Mouse (Mus musculus) thymus, postnatal 14 days (tissue): ENCODE results near the gene Slc25a11.

Experiments used
- DNase-seq: peaks from one replicate; pipeline ENCODE4 v3.0.0; 2021

The Slc25a11 gene

DNA sequence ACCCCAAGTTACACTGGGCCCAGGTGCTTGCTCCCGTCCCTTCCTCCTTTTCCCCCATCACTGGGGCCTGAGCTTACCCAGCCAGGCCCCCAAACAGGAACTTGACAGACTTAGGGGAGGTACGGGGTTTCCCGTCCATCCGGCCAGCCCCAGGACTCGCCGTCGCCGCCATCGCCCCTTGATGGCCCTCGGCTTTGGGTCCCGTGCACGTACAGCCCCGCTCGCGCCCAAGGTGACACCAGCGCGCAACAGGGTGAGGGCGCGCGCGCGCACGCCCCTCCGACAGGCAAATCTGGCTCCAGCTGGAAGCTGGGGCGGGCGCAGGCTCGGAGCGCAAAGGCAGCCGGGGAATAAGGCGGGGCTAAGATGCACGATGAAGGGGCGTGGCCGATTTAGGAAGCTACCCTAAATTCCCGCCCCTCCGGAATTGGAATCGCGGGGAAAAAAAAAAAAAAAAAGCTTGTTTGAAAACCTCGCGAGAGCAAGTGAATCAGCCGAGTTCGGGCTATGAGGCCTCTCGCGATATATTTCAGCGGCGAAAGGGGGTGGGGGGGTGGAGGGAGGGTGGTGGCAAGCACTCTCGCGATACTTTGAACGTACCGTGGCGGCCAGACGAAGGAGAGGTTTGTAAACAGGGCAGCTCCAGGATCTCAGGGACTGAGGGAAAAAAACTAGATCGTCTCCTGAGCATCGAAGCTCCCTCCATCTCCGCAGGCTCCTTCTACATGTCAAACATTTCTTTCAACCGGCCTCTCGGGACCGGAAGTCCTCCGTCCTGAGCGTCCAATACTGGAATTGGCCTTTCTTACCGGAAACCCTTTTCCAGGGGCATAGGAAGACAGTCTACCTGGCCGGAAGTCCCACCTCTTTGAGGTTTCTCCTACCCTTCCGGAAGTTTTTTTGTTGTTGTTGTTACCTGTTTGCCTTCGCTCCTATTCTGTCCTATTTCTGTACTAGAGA lies at the start of gene Slc25a11, which contains the start of gene Rnf167:
Gene Slc25a11, minus strand, starts transcription at position 789 of the 960 bp plus-strand sequence.
Gene Rnf167, plus strand, starts transcription at position 545 of the 960 bp plus-strand sequence.
- DNase-seq, result peak; percentile 99

DNA sequence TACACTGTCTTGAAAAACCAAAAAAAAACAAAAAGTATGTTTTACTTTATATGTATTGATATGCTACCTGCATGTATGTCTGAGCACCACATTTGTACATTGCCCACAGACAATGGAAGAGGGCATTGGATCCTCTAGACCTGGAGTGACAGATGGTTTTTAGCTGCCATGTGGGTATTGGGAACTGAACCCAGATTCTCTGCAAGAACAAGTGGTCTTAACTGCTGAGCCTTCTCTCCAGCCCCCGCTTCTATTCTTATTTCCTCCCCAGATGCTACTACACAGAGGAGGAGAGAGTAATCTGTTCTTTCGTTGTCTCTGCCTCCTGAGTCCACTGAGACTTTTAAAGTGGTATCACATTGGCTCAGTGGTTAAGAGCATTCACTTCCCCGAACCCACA lies 46.2 kb upstream of the Slc25a11 start:
- DNase-seq, result no peak

DNA sequence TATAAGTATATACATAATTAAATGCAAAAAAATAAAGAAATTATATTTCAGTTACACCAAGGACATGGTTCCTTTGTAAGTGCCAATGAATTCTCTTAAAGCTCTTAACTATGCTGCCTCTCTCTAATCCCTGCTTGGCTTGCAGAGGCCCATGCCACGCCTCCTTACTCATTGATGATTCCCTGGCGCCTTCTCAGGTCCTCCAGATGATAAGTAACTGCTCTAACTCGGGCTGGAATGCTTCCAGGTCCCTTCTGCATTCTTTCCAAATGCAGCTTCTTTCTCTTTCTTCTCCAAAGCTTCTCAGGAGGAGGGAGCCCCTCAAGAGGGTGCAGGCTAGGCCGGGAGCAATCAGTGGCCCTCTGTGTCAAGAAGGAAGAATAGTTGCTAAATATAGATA lies 42.3 kb upstream of the Slc25a11 start:
- DNase-seq, result no peak

DNA sequence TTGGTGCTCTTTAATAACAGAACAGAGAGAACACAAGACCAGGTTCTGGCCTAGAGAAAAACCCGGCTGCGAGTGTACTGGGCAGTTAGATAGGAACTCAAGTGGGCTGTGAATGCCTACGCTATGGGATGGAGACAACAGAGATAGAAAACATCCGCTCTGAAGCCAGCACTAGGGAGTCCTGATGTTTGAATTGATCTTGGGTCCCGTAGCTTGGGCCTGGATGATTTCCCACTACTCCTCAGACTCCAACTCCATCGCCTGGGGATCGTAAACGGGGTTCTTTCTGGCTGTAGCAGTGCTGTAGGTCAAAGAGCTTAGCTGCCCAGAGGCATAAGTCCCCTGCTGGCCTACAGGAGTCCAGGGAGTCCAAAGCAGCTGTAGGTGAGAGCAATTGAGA lies 41.1 kb upstream of the Slc25a11 start:
- no peak for DNase-seq

DNA sequence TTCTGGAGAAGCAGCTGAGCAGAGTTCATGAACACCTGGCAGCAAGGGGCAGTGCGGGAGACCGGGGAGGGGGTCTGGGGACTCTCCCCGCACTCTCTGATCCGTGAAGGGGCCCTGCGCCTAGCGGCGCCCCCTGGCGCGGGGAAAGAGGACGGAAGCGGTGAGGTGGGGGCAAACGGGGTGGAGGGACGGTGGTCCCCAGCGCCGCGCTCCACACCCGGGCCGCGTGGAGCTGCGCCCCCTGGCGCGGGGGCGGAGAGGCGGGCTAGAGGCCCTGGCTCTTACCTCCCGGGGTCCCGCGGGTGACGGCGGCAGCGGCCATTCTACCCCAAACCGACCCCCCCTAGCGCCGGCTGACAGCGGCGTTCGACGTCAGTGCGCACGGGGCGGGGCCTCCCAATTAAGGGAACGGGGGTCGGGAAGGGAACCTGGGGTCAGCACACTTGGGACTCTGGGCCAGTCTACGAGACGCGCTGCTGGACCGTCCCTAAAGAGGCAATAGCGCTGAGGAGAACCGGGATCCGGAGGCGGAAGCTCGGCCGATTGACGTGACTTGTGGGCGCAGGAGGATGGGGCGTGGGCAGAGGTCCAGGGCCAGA lies 40.4 kb upstream of the Slc25a11 start, which contains the start of gene Camta2:
Gene Camta2, minus strand, starts transcription at position 505 of the 599 bp plus-strand sequence.
- DNase-seq, result peak; percentile 90

DNA sequence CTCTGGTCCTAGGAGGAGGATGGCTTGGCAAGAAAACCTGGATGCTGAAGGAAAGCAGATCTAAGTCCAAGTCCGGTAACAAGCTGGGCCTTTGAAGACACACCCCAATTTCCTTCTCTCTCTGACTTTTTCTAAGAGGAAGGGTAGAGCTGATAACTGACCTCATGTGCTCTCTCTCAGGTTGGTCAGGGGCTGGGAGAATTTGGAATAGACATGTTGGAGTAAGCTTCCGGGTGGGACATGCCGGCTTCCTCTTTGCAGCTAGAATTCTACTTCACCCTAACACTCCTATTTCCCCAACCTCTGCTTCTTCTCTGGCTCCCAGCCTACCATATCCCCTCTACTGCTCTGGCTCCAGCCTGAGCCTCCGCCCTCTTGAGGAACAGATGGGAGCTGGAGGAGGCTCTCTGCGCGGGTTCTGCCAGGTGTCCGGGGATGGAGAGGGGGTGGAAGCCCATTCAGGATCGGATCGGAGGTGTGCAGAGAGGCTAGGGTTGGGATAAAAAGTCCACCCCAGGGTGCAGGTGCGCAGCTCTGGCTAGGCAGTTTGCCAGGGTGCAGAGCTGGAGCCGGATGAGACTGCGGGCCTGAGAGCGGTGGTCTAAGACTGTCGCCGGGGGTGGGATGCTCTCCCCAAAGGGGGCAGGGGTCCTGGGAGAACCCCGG lies 39.8 kb upstream of the Slc25a11 start:
- no peak for DNase-seq

DNA sequence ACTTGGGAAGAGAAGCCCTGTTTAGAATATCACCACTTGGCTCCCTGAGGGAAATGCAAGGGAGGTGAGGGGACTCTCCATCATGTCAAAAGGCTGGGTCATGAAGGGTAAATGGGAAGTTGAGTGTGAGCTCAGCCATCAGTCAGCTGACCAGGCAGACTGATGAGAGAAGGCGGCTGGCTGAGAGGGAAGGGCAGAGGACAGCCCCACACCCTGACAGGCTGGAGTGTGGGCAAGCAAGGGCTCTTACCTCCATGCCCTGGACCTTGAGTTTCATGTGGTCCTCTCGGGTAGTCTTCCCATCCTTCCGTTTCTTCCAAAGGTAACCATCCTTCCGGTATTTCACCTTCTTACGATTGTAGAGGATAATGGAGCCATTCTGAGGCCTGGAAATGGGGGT lies 36.4 kb upstream of the Slc25a11 start:
- DNase-seq, result no peak

DNA sequence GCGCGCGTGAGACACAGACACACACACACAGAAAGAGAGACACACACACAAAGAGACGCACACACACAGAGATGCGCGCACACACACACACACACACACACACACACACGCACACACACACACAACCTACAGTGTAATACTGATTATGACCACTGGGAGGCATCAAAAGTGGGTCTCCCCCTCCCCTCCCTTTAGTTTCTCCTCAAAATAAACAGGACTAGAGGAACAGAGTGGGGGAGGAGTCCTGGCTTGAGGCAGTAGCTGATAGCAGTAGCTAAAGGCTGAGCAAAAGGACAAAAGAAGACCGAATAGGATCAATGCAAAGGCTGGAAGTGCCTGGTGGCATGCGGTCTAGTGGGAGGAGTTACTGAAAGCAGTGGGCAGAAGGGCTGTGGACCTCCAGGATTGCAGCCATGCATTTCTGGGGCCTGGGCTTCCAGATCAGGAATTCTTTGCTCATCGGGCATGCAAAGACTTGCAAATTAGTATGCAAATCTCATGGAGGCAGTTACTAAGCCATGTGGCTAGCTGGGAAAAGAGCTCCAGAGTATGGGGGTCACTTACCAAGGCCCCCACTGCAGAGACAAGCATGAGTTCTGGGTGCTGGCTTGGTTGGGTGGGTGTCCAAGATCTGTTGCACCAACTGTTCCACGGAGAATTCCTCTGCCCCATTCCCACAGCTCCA lies 34.8 kb upstream of the Slc25a11 start:
- peak; percentile 37 for DNase-seq

DNA sequence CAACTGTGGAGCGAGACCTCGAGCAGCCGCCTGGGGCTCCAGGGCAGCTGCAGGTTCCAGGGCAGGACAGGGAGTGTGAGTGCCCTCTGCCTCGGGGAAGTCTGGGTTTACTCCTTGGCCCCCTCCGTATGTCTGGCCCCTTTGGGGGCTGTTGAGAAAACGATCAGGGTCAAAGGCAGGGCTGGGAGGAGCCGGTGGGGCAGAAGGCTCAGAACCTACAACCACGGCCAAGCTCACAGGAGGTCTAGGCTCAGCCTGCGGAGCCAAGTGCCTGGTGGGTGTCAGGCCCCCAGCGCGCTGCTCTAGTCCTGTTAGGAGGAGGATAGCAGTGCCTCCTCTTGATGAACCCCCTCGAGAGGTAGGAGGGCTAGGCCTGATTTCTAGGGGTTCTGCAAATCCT lies 33.9 kb upstream of the Slc25a11 start:
- no peak for DNase-seq

DNA sequence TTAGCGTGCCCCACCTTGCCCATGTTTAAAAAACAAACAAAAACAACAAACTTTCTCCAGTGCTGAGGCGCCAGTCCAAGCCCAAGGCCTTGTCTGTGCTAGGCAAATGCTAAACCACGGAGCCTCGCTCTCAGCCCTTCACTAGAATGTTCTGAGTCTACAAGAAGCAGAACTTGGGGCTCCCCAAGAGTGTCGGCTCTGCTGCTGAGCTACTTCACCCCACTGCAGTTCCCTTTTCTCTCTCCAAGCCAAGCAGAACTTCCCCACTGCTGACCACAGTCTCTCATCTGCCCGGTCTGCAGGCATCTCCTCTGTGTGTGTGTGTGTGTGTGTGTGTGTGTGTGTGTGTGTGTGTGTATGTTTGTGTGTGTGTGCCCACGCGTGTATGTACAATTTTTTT lies 32.6 kb upstream of the Slc25a11 start:
- DNase-seq, result no peak

DNA sequence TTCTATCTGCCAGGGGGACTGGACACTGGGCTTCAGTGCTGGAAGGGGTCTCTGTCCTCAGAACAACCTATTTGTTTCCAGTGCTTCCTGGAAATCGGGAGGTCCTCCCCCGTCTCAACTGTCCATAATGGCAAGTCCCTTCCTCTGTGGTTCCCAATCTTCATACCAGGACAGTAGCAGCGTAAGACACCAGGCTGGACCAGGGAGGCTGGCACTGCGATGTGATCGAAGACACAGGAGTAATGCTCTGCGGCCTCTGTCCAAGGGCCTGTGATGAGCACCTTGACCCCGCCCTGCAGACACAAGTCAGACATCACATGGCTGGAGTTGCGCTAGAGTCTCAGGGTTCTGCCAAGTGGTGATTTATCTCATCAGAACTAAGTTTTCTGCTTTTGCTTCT lies 32.1 kb upstream of the Slc25a11 start:
- DNase-seq, result no peak

DNA sequence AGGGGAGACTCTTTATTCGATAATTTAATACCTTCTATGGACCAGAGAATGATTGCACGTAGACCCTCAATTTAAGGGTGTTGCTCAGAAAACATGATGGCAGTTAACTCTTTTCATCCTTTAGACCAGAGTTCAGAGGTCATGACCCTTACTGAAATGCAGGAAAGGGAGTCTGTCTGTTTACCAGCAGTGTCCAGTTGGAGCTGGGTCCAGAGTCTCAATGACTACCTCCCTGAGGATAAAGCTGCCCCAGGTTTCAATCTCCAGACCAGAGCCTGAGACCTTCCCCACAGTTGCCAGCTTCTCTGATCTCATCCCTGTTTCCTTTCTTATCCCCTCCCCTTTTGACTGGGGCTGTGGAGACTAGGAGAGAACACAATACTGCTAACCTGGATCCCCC lies 31.3 kb upstream of the Slc25a11 start:
- no peak for DNase-seq

DNA sequence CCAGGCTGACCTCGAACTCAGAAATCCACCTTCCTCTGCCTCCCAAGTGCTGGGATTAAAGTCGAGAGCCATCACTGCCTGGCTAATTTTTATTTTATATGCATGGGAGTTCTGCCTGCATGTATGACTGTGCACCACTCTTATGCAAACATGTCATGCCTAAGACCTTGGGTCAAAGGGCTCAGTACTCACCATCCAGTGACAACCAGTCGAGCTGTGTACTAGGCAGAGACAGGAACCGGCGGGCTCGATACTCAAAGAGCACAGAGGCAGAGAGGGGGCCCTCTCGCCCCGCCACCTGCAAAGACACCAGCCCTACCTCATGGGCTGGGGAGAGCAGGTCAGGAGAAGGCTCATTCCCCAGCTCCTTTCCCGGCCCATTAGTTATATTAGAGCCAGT lies 30.8 kb upstream of the Slc25a11 start:
- no peak for DNase-seq

DNA sequence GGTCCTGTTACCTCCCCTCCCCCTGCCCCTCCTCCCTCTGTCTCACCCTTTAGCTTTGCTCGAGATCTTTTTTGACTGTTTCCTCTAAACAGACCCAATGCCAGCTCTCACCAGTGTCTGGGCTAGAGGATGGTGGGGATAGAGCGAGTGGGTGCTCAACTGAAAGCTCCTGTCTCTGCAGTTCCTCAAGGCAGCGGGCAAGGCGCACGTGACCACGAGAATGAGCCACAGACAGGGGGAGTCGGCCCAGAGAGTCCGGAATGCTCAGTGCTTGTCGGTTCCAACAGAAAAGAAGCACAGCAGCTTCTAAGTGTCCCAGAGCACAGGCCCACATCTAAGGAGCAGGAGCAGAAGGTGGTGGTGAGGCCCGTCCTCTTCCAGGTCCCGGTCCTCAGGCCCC lies 27.2 kb upstream of the Slc25a11 start:
- no peak for DNase-seq

DNA sequence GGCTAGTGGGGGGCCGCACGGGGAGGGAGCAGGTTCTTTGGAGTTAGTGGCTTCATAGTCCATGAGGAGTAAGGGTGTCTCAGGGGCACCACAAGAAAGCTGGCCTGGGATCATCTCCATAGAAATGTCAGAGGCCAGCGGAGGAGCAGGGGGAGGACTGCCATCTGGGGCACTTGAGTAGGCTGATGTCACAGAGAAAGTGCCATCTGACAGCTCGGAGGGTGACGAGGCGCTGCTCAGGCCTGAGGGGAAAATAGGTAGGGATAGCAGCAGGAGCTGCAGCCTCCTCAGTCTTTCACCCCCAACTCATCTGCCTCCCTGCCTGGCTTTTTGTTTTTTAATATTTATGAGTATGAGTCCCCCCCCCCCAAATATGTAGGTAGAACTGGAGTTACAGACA lies 26.7 kb upstream of the Slc25a11 start:
- DNase-seq, result no peak

DNA sequence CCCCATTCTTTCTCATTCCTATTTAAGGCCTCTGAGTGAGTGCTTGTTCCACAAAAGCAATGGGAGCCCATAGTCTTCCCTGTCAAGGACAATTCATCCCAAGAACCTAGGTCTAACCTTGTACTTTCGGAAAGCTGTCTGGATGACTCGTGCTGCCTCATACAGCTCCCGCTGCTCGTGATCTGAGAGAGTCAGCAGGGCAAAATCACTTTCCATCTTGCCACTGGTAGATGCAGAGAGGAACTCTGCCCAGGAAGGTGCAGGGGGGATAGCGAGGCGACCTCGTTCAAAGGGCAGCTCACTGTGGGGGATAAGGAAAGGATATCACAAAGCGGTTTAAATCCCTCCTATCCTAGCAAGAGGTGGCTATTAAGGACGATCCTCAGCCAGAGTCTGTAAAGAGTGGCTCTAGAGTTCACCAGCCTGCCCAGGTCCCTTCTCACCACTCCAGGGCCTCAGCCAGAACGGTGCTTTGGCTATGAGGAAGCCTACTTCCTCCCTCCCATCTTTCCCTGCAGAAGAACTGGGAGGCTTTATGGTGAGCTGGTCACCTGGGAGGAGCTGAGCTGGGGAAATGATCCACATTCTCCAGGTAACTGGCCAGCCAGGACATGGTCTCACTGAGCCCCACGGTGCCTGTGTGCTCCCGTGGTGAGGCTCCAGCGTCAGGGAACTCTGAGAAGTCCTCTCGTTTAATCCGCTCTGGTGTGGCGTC lies 24.2 kb upstream of the Slc25a11 start:
- no peak for DNase-seq

DNA sequence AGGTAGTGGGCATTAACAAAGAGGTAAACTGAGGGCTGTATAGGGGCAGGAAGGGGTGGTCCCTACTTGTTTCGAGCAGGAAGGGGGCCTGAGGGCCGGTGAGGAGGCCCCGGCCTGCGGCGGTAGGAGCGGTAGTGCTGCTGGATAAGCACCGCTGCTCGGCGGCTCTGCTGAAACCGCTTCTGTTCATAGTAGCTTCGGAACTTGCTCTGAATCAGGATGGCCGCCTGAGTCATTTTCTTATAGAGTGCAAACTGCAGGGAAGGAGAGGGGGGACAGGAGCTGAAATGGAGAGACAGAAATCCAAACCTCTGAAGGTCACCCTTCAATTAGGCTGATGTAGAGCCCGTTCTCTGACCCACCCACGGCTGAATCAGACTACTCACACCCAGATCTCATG lies 23.2 kb upstream of the Slc25a11 start:
- DNase-seq, result no peak

DNA sequence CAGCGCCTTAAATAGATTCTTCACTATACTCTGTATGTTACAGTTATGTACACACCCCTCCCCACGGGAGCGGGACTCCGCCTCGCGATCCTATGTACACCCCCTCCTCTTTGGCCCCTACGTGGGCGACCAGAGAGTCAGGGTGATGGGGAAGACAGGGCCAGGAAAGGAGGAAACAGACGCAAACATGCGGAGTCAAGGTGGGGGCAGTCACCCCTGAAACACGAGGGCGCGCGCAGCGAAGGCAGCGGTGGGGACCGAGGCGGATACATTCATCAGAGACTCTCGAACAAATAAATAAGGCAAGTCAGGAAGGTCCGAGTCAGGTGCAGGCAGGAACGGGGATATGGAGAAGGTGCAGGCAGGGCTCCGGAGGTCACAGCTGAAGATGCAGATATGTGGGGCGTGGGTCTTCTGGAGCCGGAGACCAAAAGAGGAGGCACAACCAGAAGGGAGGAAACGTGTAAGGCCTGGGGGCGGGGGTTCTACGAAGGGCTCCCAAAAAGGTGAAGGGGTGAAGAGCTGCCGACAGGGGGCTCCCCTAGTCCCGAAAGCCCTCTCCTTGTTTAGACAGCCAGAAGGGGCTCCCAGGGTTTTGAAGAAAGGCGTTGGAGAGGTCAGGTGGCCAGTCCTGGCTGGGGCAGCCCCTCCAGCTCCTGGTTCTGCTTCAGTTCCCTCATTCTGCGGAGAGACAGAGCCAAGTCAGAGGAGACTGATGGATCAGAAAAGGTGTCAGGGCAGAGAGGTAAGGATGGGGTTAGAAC lies 22.5 kb upstream of the Slc25a11 start:
- DNase-seq, result peak; percentile 95

DNA sequence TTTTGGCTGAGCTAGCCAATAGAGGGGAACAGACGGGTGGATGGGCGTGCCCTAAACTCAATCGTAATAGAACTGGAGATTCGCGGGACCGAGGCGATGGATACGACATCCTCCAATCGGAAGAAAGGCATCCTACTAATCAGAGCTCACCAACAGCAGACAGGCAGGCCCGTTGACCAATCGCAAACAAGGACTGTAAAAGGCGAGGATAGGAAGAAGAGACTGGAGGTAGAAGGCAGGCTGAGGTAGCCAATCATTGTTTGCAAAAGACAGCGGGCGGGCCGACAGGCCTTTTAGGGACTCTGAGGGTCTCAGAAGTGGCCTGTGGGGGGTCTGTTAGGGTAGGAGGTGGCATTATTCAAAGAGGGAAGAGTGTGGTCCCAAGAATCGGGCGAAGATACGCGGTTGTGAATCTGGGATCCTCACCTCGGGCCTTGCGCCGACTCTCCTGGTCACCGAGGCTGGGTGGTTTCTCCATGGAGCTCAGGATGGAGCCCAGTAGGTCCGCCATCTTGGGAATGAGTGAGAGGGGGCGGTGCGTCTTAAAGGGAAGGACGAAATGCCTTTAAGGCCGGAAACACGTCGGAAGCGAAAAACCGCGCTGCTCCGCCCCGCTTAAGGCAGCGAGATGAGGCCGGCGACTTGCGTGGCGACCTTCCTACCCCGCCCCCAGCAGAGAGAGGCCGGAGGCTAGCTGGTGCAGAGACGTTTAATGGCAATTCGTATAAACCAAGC lies 21.7 kb upstream of the Slc25a11 start, which contains the start of gene Spag7:
Gene Spag7, minus strand, starts transcription at position 646 of the 735 bp plus-strand sequence.
- peak; percentile 94 for DNase-seq

DNA sequence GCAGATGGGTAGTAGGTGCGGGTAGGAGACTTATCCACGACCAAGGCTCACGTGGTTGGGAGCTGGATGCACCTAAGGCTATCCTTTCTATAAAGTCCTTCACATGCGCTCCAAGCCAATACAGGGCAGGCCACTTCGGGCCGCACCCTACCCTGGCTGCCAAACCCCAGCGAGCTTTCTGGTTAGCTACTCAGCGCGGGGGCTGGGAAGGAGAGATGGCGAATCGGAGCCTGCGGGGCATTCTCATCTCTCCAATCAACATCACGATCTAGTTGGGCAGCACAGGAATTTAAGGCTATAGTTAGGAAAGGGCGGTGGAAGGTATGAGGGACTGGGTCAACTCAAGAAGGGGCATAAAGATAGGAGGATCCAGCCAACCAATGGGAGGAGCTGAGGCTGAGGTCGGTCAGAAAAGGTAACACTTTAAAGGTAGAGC lies 21.1 kb upstream of the Slc25a11 start:
- DNase-seq, result no peak
